In the genomic region with DNA sequence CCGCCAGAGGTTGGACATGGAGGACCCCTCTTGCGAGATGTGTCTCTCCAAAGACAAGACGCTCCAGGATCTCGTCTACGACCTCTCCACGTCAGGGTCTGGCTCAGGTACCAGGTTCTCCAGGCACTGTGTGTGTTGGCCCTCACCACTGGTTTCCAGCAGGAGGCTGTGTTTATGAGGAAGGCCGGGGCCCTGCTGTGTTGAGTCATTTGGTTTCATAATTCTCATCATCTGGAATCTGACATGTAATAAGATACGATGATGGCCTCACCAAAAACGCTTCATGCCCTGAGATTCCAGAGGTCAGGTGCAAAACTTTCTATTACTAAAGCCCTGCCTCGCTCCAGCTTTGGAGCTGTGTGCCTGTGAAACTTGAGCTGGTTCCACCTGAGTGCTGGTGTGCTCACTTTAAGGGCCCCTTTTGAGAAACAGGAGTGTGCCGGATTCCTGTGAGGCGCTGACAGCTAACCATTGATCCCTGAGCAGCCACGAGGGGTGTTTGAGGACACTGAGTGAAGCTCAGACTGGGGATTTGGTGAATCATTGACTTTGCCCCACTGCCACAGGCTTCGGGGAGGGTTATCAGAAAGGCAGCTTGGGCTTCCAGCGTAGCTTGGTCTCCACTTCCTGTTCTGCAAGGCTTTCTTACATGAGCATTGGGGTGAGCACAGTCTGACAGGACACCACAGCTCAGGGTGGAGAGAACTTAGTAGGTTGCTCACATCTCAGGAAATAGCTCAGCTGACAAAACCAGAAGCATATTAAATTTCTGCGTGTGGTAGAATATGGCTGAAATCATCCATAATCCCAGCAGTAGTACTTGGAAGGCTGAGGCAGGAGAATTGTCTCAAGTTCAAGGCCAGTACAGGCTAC, we compare ENCODE assay signal across 11 mouse cellular contexts. TPM values are rescaled to one million over a fixed set of nuclear protein-coding genes. Genes with fewer than 3 reads are reported as not detected.
DNase-seq lines count a peak whose midpoint lies in the region; ATAC-seq and TF ChIP-seq lines count a peak whose summit lies in the region.
"Had no signal": no experiment of that assay in that cellular context is flagged by ENCODE, and none has a peak within 500 bp of the region (broad histone marks: within the 10 kb centered on the region; RNA-seq: fewer than 3 reads in every experiment).

No protein-coding gene starts in this region.

- H3K27me3 ChIP-seq in lung, embryonic 16.5 days (ENCODE audit: control insufficient read depth, insufficient read depth, low read depth, low read length): no peaks in the 10 kb centered on the region
- H3K27me3 ChIP-seq in intestine, embryonic 16.5 days (replicated peaks; ENCODE audit: control insufficient read depth, insufficient read depth, low read length): no peaks in the 10 kb centered on the region
- H3K27me3 ChIP-seq in stomach, postnatal 0 days (ENCODE audit: control insufficient read depth, insufficient read depth, low read length): no peaks in the 10 kb centered on the region
- no peaks in the 10 kb centered on the region for H3K27me3 ChIP-seq in hindbrain, embryonic 13.5 days
- H3K27me3 ChIP-seq: limb, embryonic 15.5 days had no signal

- intact Hi-C loops in left cerebral cortex, adult 2 months (cut with DNase I): loop anchor here (5.0 to 10.0 kb wide), 3 partner anchors 78 to 490 kb away; partner anchors contain the start of genes Ankrd33 and Krt6b

- no peak overlapping the region for H3K9ac ChIP-seq in lung, embryonic 16.5 days (ENCODE audit: low read length)
- no peak overlapping the region for H3K9ac ChIP-seq in intestine, embryonic 16.5 days (ENCODE audit: low read depth, low read length)
- H3K9ac ChIP-seq in stomach, postnatal 0 days (ENCODE audit: low read length): no peak overlapping the region
- no peak overlapping the region for H3K9ac ChIP-seq in hindbrain, embryonic 13.5 days
- H3K9ac ChIP-seq: limb, embryonic 15.5 days had no signal

- no peak for DNase-seq in lung, postnatal 25 days (ENCODE audit: low spot score)
- peak; percentile 67 to 83 for DNase-seq in kidney, postnatal 4 days
- DNase-seq in stomach, postnatal 0 days (ENCODE audit: low spot score): no peak
- no peak for DNase-seq in left cerebral cortex, adult 2 months (ENCODE audit: extremely low spot score in 1 of 2, low spot score in 2 of 2)
- no peak for DNase-seq in cerebellum, adult 11-12 months
- DNase-seq: adrenal gland, postnatal 10 days; cerebellum, adult 2 months had no signal

- H3K27ac ChIP-seq in lung, embryonic 16.5 days (ENCODE audit: low read length): peak overlapping the region; percentile 18
- H3K27ac ChIP-seq in intestine, embryonic 16.5 days (ENCODE audit: low read length): peak overlapping the region; percentile 50
- 0 out of 2 replicates have a peak overlapping the region, but pooled peaks have one; percentile 30 for H3K27ac ChIP-seq in stomach, postnatal 0 days (replicated peaks)
- H3K27ac ChIP-seq in hindbrain, embryonic 13.5 days: no peak overlapping the region
- no peak overlapping the region for H3K27ac ChIP-seq in left cerebral cortex, adult 2 months
- H3K27ac ChIP-seq: limb, embryonic 15.5 days had no signal

- H3K4me2 ChIP-seq in lung, embryonic 16.5 days (ENCODE audit: low read depth, low read length): no peak overlapping the region
- H3K4me2 ChIP-seq in intestine, embryonic 16.5 days (ENCODE audit: low read depth, low read length): no peak overlapping the region
- H3K4me2 ChIP-seq in stomach, postnatal 0 days (replicated peaks; ENCODE audit: low read depth): no peak overlapping the region
- H3K4me2 ChIP-seq in hindbrain, embryonic 13.5 days: no peak overlapping the region
- H3K4me2 ChIP-seq: limb, embryonic 15.5 days had no signal

- peaks cover 18% of the 10 kb centered on the region for H3K4me1 ChIP-seq in lung, embryonic 16.5 days (replicated peaks; ENCODE audit: control insufficient read depth, insufficient read depth, low read length)
- H3K4me1 ChIP-seq in intestine, embryonic 16.5 days (ENCODE audit: control insufficient read depth, insufficient read depth, low read length): peaks cover 49% of the 10 kb centered on the region
- peaks cover 3% of the 10 kb centered on the region; the same call in 1 of the 2 replicates for H3K4me1 ChIP-seq in stomach, postnatal 0 days (replicated peaks; ENCODE audit: control insufficient read depth, insufficient read depth)
- peaks cover 45% of the 10 kb centered on the region for H3K4me1 ChIP-seq in hindbrain, embryonic 13.5 days (replicated peaks)

- no peak for ATAC-seq in lung, embryonic 16.5 days (ENCODE audit: low read depth)
- peak; percentile 82 for ATAC-seq in intestine, embryonic 16.5 days
- no peak for ATAC-seq in stomach, postnatal 0 days (ENCODE audit: low FRiP score, low TSS enrichment)
- ATAC-seq in hindbrain, embryonic 13.5 days (ENCODE audit: low FRiP score): no peak

- H3K36me3 ChIP-seq in lung, embryonic 16.5 days (ENCODE audit: control insufficient read depth, insufficient read depth, low read length): peaks cover 29% of the 10 kb centered on the region
- H3K36me3 ChIP-seq in intestine, embryonic 16.5 days (ENCODE audit: control insufficient read depth, insufficient read depth, low read length): peaks cover 29% of the 10 kb centered on the region
- peaks cover 12% of the 10 kb centered on the region for H3K36me3 ChIP-seq in stomach, postnatal 0 days (ENCODE audit: control insufficient read depth, insufficient read depth, low read length)
- peaks cover 62% of the 10 kb centered on the region for H3K36me3 ChIP-seq in hindbrain, embryonic 13.5 days

- H3K9me3 ChIP-seq in lung, embryonic 16.5 days (ENCODE audit: control insufficient read depth, low read length): no peaks in the 10 kb centered on the region
- H3K9me3 ChIP-seq in intestine, embryonic 16.5 days (ENCODE audit: control insufficient read depth, low read length): no peaks in the 10 kb centered on the region
- H3K9me3 ChIP-seq in stomach, postnatal 0 days (ENCODE audit: control insufficient read depth, low read length): no peaks in the 10 kb centered on the region
- no peaks in the 10 kb centered on the region for H3K9me3 ChIP-seq in hindbrain, embryonic 13.5 days
- H3K9me3 ChIP-seq: limb, embryonic 15.5 days had no signal

- TF ChIP-seq CTCF in stomach, postnatal 0 days (IDR thresholded peaks at IDR 0.05; ENCODE audit: low read depth): no peak
- TF ChIP-seq CTCF in left cerebral cortex, adult 2 months (IDR thresholded peaks at IDR 0.05): no peak

- no peak overlapping the region for H3K4me3 ChIP-seq in lung, embryonic 16.5 days (ENCODE audit: low read length)
- H3K4me3 ChIP-seq in intestine, embryonic 16.5 days (ENCODE audit: low read length): no peak overlapping the region
- no peak overlapping the region for H3K4me3 ChIP-seq in stomach, postnatal 0 days (ENCODE audit: low read depth, low read length)
- H3K4me3 ChIP-seq in hindbrain, embryonic 13.5 days: no peak overlapping the region
- no peak overlapping the region for H3K4me3 ChIP-seq in left cerebral cortex, adult 2 months
- H3K4me3 ChIP-seq: limb, embryonic 15.5 days had no signal

- no peak for TF ChIP-seq EP300 in stomach, postnatal 0 days (optimal IDR thresholded peaks at IDR 0.05)

- WGBS in lung, embryonic 16.5 days: 61% methylated on average over 16 of the region's 16 CpGs
- WGBS in intestine, embryonic 16.5 days: 70% methylated on average over 16 of the region's 16 CpGs
- WGBS in stomach, postnatal 0 days: 74% methylated on average over 16 of the region's 16 CpGs
- 90% methylated on average over 16 of the region's 16 CpGs for WGBS in hindbrain, embryonic 13.5 days

RNA-seq across cellular contexts. Expression of gene Acvr1b, which starts 21.3 kb away (rescaled TPM):
- 6.8 and 7.9 TPM in 2 replicates for polyA plus RNA-seq in lung, embryonic 16.5 days (2015; fragmentation: Nextera tagmentation; extraction: Ambion mirVana)
- polyA plus RNA-seq in intestine, embryonic 16.5 days (2015; fragmentation: Nextera tagmentation; extraction: Ambion mirVana): 10.4 and 11.0 TPM in 2 replicates
- polyA plus RNA-seq in stomach, postnatal 0 days (2015; fragmentation: Nextera tagmentation; extraction: Ambion mirVana): 6.9 and 8.1 TPM in 2 replicates
- 19.6 and 20.5 TPM in 2 replicates for polyA plus RNA-seq in hindbrain, embryonic 13.5 days (2015; fragmentation: Nextera tagmentation; extraction: Ambion mirVana)
- total RNA-seq in left cerebral cortex, adult 2 months (2021): 100 to 1,000 TPM; 102 to 114 TPM

RNA-seq across cellular contexts. Expression of gene Grasp, which starts 28.8 kb away (rescaled TPM):
- polyA plus RNA-seq in lung, embryonic 16.5 days (2015; fragmentation: Nextera tagmentation; extraction: Ambion mirVana): 5.6 and 6.1 TPM in 2 replicates
- polyA plus RNA-seq in intestine, embryonic 16.5 days (2015; fragmentation: Nextera tagmentation; extraction: Ambion mirVana): 2.3 and 2.8 TPM in 2 replicates
- polyA plus RNA-seq in stomach, postnatal 0 days (2015; fragmentation: Nextera tagmentation; extraction: Ambion mirVana): 2.0 TPM in 2 replicates
- polyA plus RNA-seq in hindbrain, embryonic 13.5 days (2015; fragmentation: Nextera tagmentation; extraction: Ambion mirVana): 1.7 and 1.8 TPM in 2 replicates
- total RNA-seq in left cerebral cortex, adult 2 months (2021): 100 to 1,000 TPM in 1 of 2 experiments, 10 to 100 TPM in 1; 89.7 to 107 TPM

RNA-seq across cellular contexts. Expression of gene Nr4a1, which starts 58.9 kb away (rescaled TPM):
- polyA plus RNA-seq in lung, embryonic 16.5 days (2015; fragmentation: Nextera tagmentation; extraction: Ambion mirVana): 10.8 and 11.5 TPM in 2 replicates
- polyA plus RNA-seq in intestine, embryonic 16.5 days (2015; fragmentation: Nextera tagmentation; extraction: Ambion mirVana): 8.6 and 10.0 TPM in 2 replicates
- 9.4 and 17.1 TPM in 2 replicates for polyA plus RNA-seq in stomach, postnatal 0 days (2015; fragmentation: Nextera tagmentation; extraction: Ambion mirVana)
- 4.9 and 5.0 TPM in 2 replicates for polyA plus RNA-seq in hindbrain, embryonic 13.5 days (2015; fragmentation: Nextera tagmentation; extraction: Ambion mirVana)
- total RNA-seq in left cerebral cortex, adult 2 months (2021): 100 to 1,000 TPM; 155 to 210 TPM

Comparison
In these comparisons a context has a peak if more than half of its experiments do, and no peak if none do; other contexts are left out.
1. H3K27ac ChIP-seq: peak in lung, embryonic 16.5 days (single experiment), intestine, embryonic 16.5 days (single experiment) and stomach, postnatal 0 days (single experiment); none in hindbrain, embryonic 13.5 days (single experiment) and left cerebral cortex, adult 2 months (single experiment).
2. DNase-seq: peak in kidney, postnatal 4 days (2 of 2); none in lung, postnatal 25 days (single experiment), stomach, postnatal 0 days (single experiment), left cerebral cortex, adult 2 months (0 of 2) and cerebellum, adult 11-12 months (single experiment).